Mouse (Mus musculus) liver, postnatal 0 days (tissue): ENCODE data around the gene Lmx1a.

ENCODE experiments used
- CTCF ChIP-seq: sonication (generic); IDR thresholded peaks from 2 replicates; pipeline ENCODE4 v1.5.1; 2016; ENCODE audit warnings: antibody characterized with exemption, low read depth
- EP300 ChIP-seq: IDR thresholded peaks from 2 replicates; pipeline ENCODE4 v1.6.1; 2016; ENCODE audit warnings: antibody characterized with exemption, low read depth, mild to moderate bottlenecking

- TF ChIP-seq CTCF = no peak
- TF ChIP-seq EP300 = no peak
These were observed 101.7 kb downstream of the Lmx1a start for GRCm38 (mm10) chr1:167790688-167791087.
